Mouse (Mus musculus): ENCODE data around the gene Szrd1. TPM values are rescaled to one million over a fixed set of nuclear protein-coding genes. Genes with fewer than 3 reads are reported as not detected.

Szrd1 gene
- polyA plus RNA-seq, 1 experiment from 2014 or later = 33.4 TPM

DNA sequence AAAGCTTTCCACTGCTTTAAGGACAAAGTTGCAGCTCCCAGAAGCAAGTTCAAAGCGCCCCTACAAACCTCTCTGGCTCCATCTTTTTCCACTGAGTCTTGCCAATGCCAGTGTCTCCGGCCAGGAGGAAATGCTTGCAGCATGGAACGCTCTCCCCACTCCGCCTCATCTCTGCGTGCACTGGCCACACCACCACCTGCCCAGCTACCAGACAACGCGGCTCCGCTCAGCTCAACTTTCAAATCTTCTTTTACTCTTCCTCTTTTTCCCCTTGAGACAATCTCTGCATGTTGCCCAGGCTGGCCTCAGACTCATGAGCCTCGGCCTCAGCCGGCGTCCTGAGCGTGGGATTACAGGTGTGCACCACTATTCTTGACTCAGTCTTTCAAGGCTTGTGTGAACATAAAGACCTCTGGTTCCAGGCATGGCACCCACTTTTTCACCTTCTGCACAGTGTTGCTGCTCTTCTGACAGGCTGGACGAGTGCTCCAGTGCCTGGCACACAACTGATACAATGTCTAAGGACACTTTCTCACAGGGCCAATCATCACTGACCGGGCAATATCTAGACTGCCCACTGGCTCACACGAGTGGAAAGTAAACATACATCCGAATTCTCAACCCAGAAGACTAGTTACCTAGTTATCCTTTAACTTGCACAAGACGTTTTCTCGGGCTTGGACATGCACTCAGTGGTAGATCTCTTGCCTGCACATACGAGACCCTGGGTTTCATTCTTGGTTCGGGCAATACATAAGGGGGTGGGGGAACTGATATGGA lies 4.6 kb downstream of the Szrd1 start:
- no peaks in the 10 kb centered on the region for H3K36me3 ChIP-seq (ENCODE audit: insufficient read depth, low read length)
- TF ChIP-seq CTCF (IDR thresholded peaks at IDR 0.05) (no peak), EP300 (IDR thresholded peaks at IDR 0.05) (no peak)
- no peak overlapping the region for H3K4me3 ChIP-seq (ENCODE audit: low read depth, low read length)
- H3K4me1 ChIP-seq (ENCODE audit: insufficient read depth, low read depth, low read length) = peaks cover 52% of the 10 kb centered on the region
- DNase-seq (ENCODE audit: low spot score) (no peak), ATAC-seq (no peak)
- no peak overlapping the region for H3K9ac ChIP-seq (replicated peaks; ENCODE audit: low read depth)
- no peaks in the 10 kb centered on the region for H3K27me3 ChIP-seq (replicated peaks; ENCODE audit: insufficient read depth, low read length)
- WGBS = 54% methylated on average over 20 of the region's 20 CpGs
- no peaks in the 10 kb centered on the region for H3K9me3 ChIP-seq (ENCODE audit: low read length)
- H3K4me2 ChIP-seq (replicated peaks; ENCODE audit: low read depth, low read length) = 0 out of 2 replicates have a peak overlapping the region, but pooled peaks have one; percentile 23
- H3K27ac ChIP-seq (ENCODE audit: low read length) = peak overlapping the region; percentile 28; the same call in 1 of the 2 replicates

GRCm38 (mm10) chr4:141134031-141134441 lies 5.5 kb downstream of the Szrd1 start:
- no peak for ATAC-seq
- H3K27ac ChIP-seq (ENCODE audit: low read length) = peak overlapping the region; percentile 28
- no peaks in the 10 kb centered on the region for H3K36me3 ChIP-seq (ENCODE audit: insufficient read depth, low read length)
- H3K9ac ChIP-seq (replicated peaks; ENCODE audit: low read depth) = no peak overlapping the region
- no peaks in the 10 kb centered on the region for H3K27me3 ChIP-seq (replicated peaks; ENCODE audit: insufficient read depth, low read length)
- peaks cover 60% of the 10 kb centered on the region for H3K4me1 ChIP-seq (ENCODE audit: insufficient read depth, low read depth, low read length)
- TF ChIP-seq EP300 (IDR thresholded peaks at IDR 0.05) (no peak), CTCF (IDR thresholded peaks at IDR 0.05) (no peak)
- H3K9me3 ChIP-seq (ENCODE audit: low read length) = no peaks in the 10 kb centered on the region
- H3K4me3 ChIP-seq (ENCODE audit: low read depth, low read length) = no peak overlapping the region
- peak; percentile 36 for DNase-seq (ENCODE audit: low spot score)
- H3K4me2 ChIP-seq (replicated peaks; ENCODE audit: low read depth, low read length) = 0 out of 2 replicates have a peak overlapping the region, but pooled peaks have one; percentile 23
- 44% methylated on average over 8 of the region's 8 CpGs for WGBS

DNA sequence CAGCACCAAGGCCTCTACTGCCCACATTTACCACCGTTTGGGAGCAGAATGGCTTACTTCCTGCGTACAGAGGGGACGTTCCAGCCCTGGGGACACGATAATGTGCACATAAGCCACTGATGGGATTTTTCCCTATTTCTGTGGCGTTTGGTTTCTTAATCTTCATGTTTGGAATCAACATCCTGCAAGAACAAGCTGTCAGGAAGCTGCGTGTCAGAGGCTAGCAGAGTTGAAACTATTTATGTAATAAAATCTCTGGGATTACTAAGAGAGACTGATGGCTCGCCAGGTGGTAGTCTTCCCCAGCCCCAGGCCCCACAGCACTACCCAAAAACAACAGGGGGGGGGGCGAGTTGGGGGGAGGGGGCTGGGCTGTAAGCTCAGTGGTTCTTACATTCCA lies 6.3 kb downstream of the Szrd1 start:
- DNase-seq (ENCODE audit: low spot score) = peak; percentile 80
- 29% methylated on average over 7 of the region's 8 CpGs for WGBS
- no peak overlapping the region for H3K9ac ChIP-seq (replicated peaks; ENCODE audit: low read depth)

DNA sequence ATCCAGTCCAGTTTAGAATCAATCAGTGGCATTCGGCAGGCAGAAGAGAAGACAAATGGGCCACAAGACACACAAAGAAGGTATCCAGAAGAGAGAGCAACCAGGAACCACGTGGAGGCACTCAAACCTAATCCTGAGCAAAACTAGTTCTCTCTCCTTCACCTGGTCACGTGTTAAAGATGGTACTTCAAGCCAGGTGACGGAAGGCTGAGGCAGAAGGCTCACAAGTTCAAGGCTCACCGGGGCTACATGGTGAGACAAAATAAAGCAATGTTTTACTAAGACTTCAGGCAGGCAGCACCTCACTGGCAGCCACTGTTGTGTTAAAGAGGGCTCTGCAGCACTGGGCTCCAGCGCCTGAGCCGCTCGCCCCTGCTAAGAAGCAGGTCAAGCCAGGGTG lies 7.4 kb downstream of the Szrd1 start:
- Histone ChIP-seq H3K27ac (ENCODE audit: low read length) (peak overlapping the region; percentile 91), H3K4me1 (ENCODE audit: insufficient read depth, low read depth, low read length) (peaks cover 60% of the 10 kb centered on the region), H3K4me3 (ENCODE audit: low read depth, low read length) (peak overlapping the region; percentile 2; the same call in 1 of the 2 replicates), H3K36me3 (ENCODE audit: insufficient read depth, low read length) (no peaks in the 10 kb centered on the region), H3K27me3 (replicated peaks; ENCODE audit: insufficient read depth, low read length) (no peaks in the 10 kb centered on the region), H3K9me3 (ENCODE audit: low read length) (no peaks in the 10 kb centered on the region), H3K4me2 (replicated peaks; ENCODE audit: low read depth, low read length) (peak overlapping the region; percentile 32), H3K9ac (replicated peaks; ENCODE audit: low read depth) (no peak overlapping the region)
- DNase-seq (ENCODE audit: low spot score) (peak; percentile 62), ATAC-seq (no peak)
- WGBS = 33% methylated on average over 8 of the region's 8 CpGs
- TF ChIP-seq CTCF (IDR thresholded peaks at IDR 0.05) = no peak
- TF ChIP-seq EP300 (IDR thresholded peaks at IDR 0.05) = no peak

More for the DNA sequence above, 6.3 kb downstream of the Szrd1 start:
- peak overlapping the region; percentile 91 for H3K27ac ChIP-seq (ENCODE audit: low read length)
- peaks cover 60% of the 10 kb centered on the region for H3K4me1 ChIP-seq (ENCODE audit: insufficient read depth, low read depth, low read length)
- H3K4me3 ChIP-seq (ENCODE audit: low read depth, low read length) = no peak overlapping the region
- ATAC-seq = 0 out of 2 replicates have a peak, but pooled peaks have one; percentile 6
- H3K36me3 ChIP-seq (ENCODE audit: insufficient read depth, low read length) = no peaks in the 10 kb centered on the region
- no peaks in the 10 kb centered on the region for H3K27me3 ChIP-seq (replicated peaks; ENCODE audit: insufficient read depth, low read length)
- TF ChIP-seq CTCF (IDR thresholded peaks at IDR 0.05) (no peak), EP300 (IDR thresholded peaks at IDR 0.05) (no peak; the same call in 1 of the 2 replicates)
- no peaks in the 10 kb centered on the region for H3K9me3 ChIP-seq (ENCODE audit: low read length)
- no peak overlapping the region for H3K4me2 ChIP-seq (replicated peaks; ENCODE audit: low read depth, low read length)

- Histone ChIP-seq H3K4me1 (ENCODE audit: insufficient read depth, low read depth, low read length) (peaks cover 55% of the 10 kb centered on the region), H3K4me3 (ENCODE audit: low read depth, low read length) (peak overlapping the region; percentile 2; the same call in 1 of the 2 replicates), H3K36me3 (ENCODE audit: insufficient read depth, low read length) (no peaks in the 10 kb centered on the region), H3K4me2 (replicated peaks; ENCODE audit: low read depth, low read length) (peak overlapping the region; percentile 32), H3K27me3 (replicated peaks; ENCODE audit: insufficient read depth, low read length) (no peaks in the 10 kb centered on the region), H3K9me3 (ENCODE audit: low read length) (no peaks in the 10 kb centered on the region), H3K9ac (replicated peaks; ENCODE audit: low read depth) (no peak overlapping the region), H3K27ac (ENCODE audit: low read length) (peak overlapping the region; percentile 91)
- TF ChIP-seq CTCF (IDR thresholded peaks at IDR 0.05) (no peak), EP300 (IDR thresholded peaks at IDR 0.05) (peak; percentile 53)
- 38% methylated on average over 5 of the region's 5 CpGs for WGBS
- DNase-seq (ENCODE audit: low spot score) (peak; percentile 92), ATAC-seq (peak; percentile 86)
Measured at GRCm38 (mm10) chr4:141131531-141132061, 8.0 kb downstream of the Szrd1 start.

DNA sequence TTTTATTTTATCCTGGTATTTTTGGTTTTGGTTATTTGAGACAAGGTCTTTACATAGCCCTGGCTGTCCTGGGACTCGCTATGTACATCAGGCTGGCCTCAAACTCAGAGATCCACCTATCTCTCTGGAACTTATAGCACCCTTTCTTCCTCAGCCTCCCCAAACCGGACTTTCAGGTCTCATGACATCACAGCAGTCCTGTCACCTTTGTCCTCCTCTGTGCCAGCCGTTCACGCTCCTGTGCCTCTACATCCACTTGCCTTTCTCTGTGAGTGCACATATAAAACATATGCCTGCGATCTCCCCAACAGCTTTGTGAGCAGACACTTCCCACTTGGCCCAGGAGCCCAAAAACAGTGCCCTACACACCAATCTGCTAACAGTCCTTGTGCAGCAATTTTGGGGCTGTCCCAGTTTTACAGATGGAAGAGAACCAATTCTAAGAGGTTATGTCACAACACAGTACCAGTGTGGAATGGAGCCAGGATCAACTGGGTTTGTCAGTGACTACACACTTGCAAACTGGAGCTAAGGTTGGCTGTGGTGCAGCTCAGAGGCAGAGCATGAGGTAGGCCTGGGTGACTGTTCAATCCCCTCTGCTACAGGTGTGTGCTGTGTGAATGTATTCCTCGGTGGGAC lies 8.8 kb downstream of the Szrd1 start:
- Histone ChIP-seq H3K9ac (replicated peaks; ENCODE audit: low read depth) (no peak overlapping the region), H3K27ac (ENCODE audit: low read length) (peak overlapping the region; percentile 91), H3K27me3 (replicated peaks; ENCODE audit: insufficient read depth, low read length) (no peaks in the 10 kb centered on the region), H3K36me3 (ENCODE audit: insufficient read depth, low read length) (no peaks in the 10 kb centered on the region), H3K4me2 (replicated peaks; ENCODE audit: low read depth, low read length) (0 out of 2 replicates have a peak overlapping the region, but pooled peaks have one; percentile 8), H3K9me3 (ENCODE audit: low read length) (no peaks in the 10 kb centered on the region), H3K4me1 (ENCODE audit: insufficient read depth, low read depth, low read length) (peaks cover 48% of the 10 kb centered on the region), H3K4me3 (ENCODE audit: low read depth, low read length) (no peak overlapping the region)
- TF ChIP-seq CTCF (IDR thresholded peaks at IDR 0.05) = no peak
- peak; percentile 40; the same call in 1 of the 2 replicates for TF ChIP-seq EP300 (IDR thresholded peaks at IDR 0.05)
- DNase-seq (ENCODE audit: low spot score) = peak; percentile 79
- ATAC-seq = peak; percentile 43
- 41% methylated on average over 6 of the region's 6 CpGs for WGBS

Data from lung, postnatal 0 days (tissue).